Mouse (Mus musculus) liver, embryonic 16.5 days (tissue): ENCODE data around the gene Gm12258. TPM values are rescaled to one million over a fixed set of nuclear protein-coding genes. Genes with fewer than 3 reads are reported as not detected.
"Not testable (repeated sequence)": the region's sequence is repeated elsewhere in the genome, so short reads cannot be mapped to it uniquely, and the experiment has no call there.

Experiments used
- ATAC-seq: fragments of 200-750 bp; cut with Nextera tagmentation; 2 replicates; pipeline ENCODE4 v1.8.0; 2017; ENCODE audit warnings: low read depth, mild to moderate bottlenecking, moderate number of reproducible peaks, moderate library complexity
- H3K27ac ChIP-seq: fragments of 300-500 bp; sonication (generic); 2 replicates; pipeline ENCODE4 v1.5.1; 2014; ENCODE audit warnings: mild to moderate bottlenecking, low read length
- H3K27me3 ChIP-seq: fragments of 300-500 bp; sonication (generic); 2 replicates; pipeline ENCODE4 v1.6.1; 2014; ENCODE audit warnings: low read depth, low read length, mixed read lengths; ENCODE audit not compliant: control insufficient read depth, insufficient read depth
- H3K36me3 ChIP-seq: fragments of 300-500 bp; sonication (generic); 2 replicates; pipeline ENCODE4 v1.6.1; 2014; ENCODE audit warnings: mild to moderate bottlenecking; ENCODE audit not compliant: control insufficient read depth, insufficient read depth
- H3K4me1 ChIP-seq: fragments of 300-500 bp; sonication (generic); 2 replicates; pipeline ENCODE4 v1.6.1; 2014; ENCODE audit warnings: low read depth, low read length, mixed read lengths; ENCODE audit not compliant: control insufficient read depth
- H3K4me2 ChIP-seq: fragments of 300-500 bp; sonication (generic); 2 replicates; pipeline ENCODE4 v1.6.1; 2014; ENCODE audit warnings: low read depth, low read length, mixed read lengths
- H3K4me3 ChIP-seq: fragments of 300-500 bp; sonication (generic); 2 replicates; pipeline ENCODE4 v1.5.1; 2014; ENCODE audit warnings: low read depth, mild to moderate bottlenecking, low read length
- H3K9ac ChIP-seq: fragments of 300-500 bp; sonication (generic); 2 replicates; pipeline ENCODE4 v1.6.1; 2014; ENCODE audit warnings: low read depth, low read length
- H3K9me3 ChIP-seq: fragments of 300-500 bp; sonication (generic); replicated peaks from 2 replicates; pipeline ENCODE4 v1.6.1; 2016; ENCODE audit warnings: low read length; ENCODE audit not compliant: control insufficient read depth
- WGBS: fragments of 180-500 bp; shearing (Covaris S2); extraction: QIAGEN DNeasy Blood & Tissue Kit; methylation state at CpG from one replicate; pipeline ENCODE4 v1.1.7; 2014; ENCODE audit not compliant: insufficient replicate concordance; 5-methylcytosine and 5-hydroxymethylcytosine counted together
- polyA plus RNA-seq: library from polyadenylated mRNA; unstranded; fragments of >200 nt; fragmentation: Nextera tagmentation; extraction: Ambion mirVana; gene quantifications from 2 replicates; pipeline ENCODE4 v1.2.1, GENCODE M21; 2015

Gm12258 gene
- polyA plus RNA-seq, 1 experiment from 2014 or later = 2.3 TPM

GRCm38 (mm10) chr11:58829764-58830163 is 17.2 kb upstream of the Gm12258 start:
- Histone ChIP-seq H3K27ac (no peak overlapping the region), H3K9me3 (no peaks in the 10 kb centered on the region), H3K4me1 (no peaks in the 10 kb centered on the region), H3K4me2 (no peak overlapping the region), H3K27me3 (no peaks in the 10 kb centered on the region), H3K4me3 (no peak overlapping the region), H3K36me3 (no peaks in the 10 kb centered on the region), H3K9ac (no peak overlapping the region)
- WGBS = 38% methylated on average over 3 of the region's 3 CpGs
- no peak for ATAC-seq

GRCm38 (mm10) chr11:58832541-58832940 is 14.4 kb upstream of the Gm12258 start:
- not testable (repeated sequence) for H3K27ac ChIP-seq, H3K9ac ChIP-seq, H3K9me3 ChIP-seq, H3K4me2 ChIP-seq, H3K4me1 ChIP-seq, H3K36me3 ChIP-seq, ATAC-seq, H3K27me3 ChIP-seq, H3K4me3 ChIP-seq
- 55% methylated on average over 3 of the region's 3 CpGs for WGBS

GRCm38 (mm10) chr11:58838951-58839350 is 8.0 kb upstream of the Gm12258 start, which contains the start of gene Olfr311:
TSS of gene Olfr311 (plus strand) at chr11:58839251.
- H3K9me3 ChIP-seq, H3K4me3 ChIP-seq, H3K27ac ChIP-seq, ATAC-seq, H3K4me2 ChIP-seq, H3K4me1 ChIP-seq, H3K27me3 ChIP-seq, H3K36me3 ChIP-seq, H3K9ac ChIP-seq: not testable (repeated sequence)

GRCm38 (mm10) chr11:58847636-58848035 is 678 bp downstream of the Gm12258 start:
- H3K27me3 ChIP-seq = no peaks in the 10 kb centered on the region
- WGBS = 15% methylated on average over 9 of the region's 9 CpGs
- H3K27ac ChIP-seq = no peak overlapping the region
- peak overlapping the region; percentile 60 for H3K4me2 ChIP-seq
- ATAC-seq = no peak
- peaks cover 6% of the 10 kb centered on the region; the same call in 1 of the 2 replicates for H3K4me1 ChIP-seq
- H3K4me3 ChIP-seq = peak overlapping the region; percentile 77
- peak overlapping the region; percentile 84 for H3K9ac ChIP-seq
- H3K9me3 ChIP-seq = no peaks in the 10 kb centered on the region
- H3K36me3 ChIP-seq = 0 out of 2 replicates have a peak, but pooled peaks cover 5% of the 10 kb centered on the region

GRCm38 (mm10) chr11:58849731-58850130 is 2.8 kb downstream of the Gm12258 start:
- no peak overlapping the region for H3K9ac ChIP-seq
- no peak for ATAC-seq
- no peak overlapping the region for H3K4me3 ChIP-seq
- H3K4me2 ChIP-seq = no peak overlapping the region
- H3K4me1 ChIP-seq = peaks cover 6% of the 10 kb centered on the region; the same call in 1 of the 2 replicates
- 70% methylated on average over 2 of the region's 2 CpGs for WGBS
- no peaks in the 10 kb centered on the region for H3K9me3 ChIP-seq
- H3K27me3 ChIP-seq = no peaks in the 10 kb centered on the region
- H3K27ac ChIP-seq = no peak overlapping the region
- 0 out of 2 replicates have a peak, but pooled peaks cover 5% of the 10 kb centered on the region for H3K36me3 ChIP-seq

GRCm38 (mm10) chr11:58860744-58861143 is 13.8 kb downstream of the Gm12258 start:
- Histone ChIP-seq H3K27ac (no peak overlapping the region), H3K36me3 (peaks cover 40% of the 10 kb centered on the region), H3K9ac (no peak overlapping the region), H3K4me3 (no peak overlapping the region), H3K4me1 (no peaks in the 10 kb centered on the region), H3K4me2 (no peak overlapping the region), H3K9me3 (peaks cover 8% of the 10 kb centered on the region; the same call in 1 of the 2 replicates), H3K27me3 (no peaks in the 10 kb centered on the region)
- no peak for ATAC-seq
- WGBS = 83% methylated on average over 8 of the region's 8 CpGs

GRCm38 (mm10) chr11:58867039-58867953 is 20.3 kb downstream of the Gm12258 start, which contains the start of gene 2810021J22Rik:
TSS of gene 2810021J22Rik (plus strand) at chr11:58867216.
- H3K36me3 ChIP-seq = no peaks in the 10 kb centered on the region
- H3K9ac ChIP-seq = peak within 1 kb of the TSS; percentile 79
- peak within 1 kb of the TSS; percentile 65 for H3K4me2 ChIP-seq
- peak; percentile 93 for ATAC-seq
- no peaks in the 10 kb centered on the region for H3K9me3 ChIP-seq
- 2% methylated on average over 37 of the region's 37 CpGs for WGBS
- H3K4me3 ChIP-seq = peak within 1 kb of the TSS; percentile 81
- no peaks in the 10 kb centered on the region for H3K27me3 ChIP-seq
- H3K4me1 ChIP-seq = peaks cover 6% of the 10 kb centered on the region
- H3K27ac ChIP-seq = peak within 1 kb of the TSS; percentile 81

GRCm38 (mm10) chr11:58867954-58868330 is 21.0 kb downstream of the Gm12258 start:
- H3K4me1 ChIP-seq = peaks cover 6% of the 10 kb centered on the region
- no peaks in the 10 kb centered on the region for H3K27me3 ChIP-seq
- peak overlapping the region; percentile 79 for H3K9ac ChIP-seq
- peak overlapping the region; percentile 65 for H3K4me2 ChIP-seq
- H3K9me3 ChIP-seq = no peaks in the 10 kb centered on the region
- no peak overlapping the region for H3K27ac ChIP-seq
- WGBS = 64% methylated on average over 6 of the region's 6 CpGs
- no peaks in the 10 kb centered on the region for H3K36me3 ChIP-seq
- no peak for ATAC-seq
- H3K4me3 ChIP-seq = peak overlapping the region; percentile 81

GRCm38 (mm10) chr11:58870961-58871360 is 24.0 kb downstream of the Gm12258 start:
- ATAC-seq = no peak

More at GRCm38 (mm10) chr11:58870961-58871360, 24.0 kb downstream of the Gm12258 start:
- WGBS = 67% methylated on average over 4 of the region's 4 CpGs
- H3K36me3 ChIP-seq = no peaks in the 10 kb centered on the region
- H3K27ac ChIP-seq = no peak overlapping the region
- no peak overlapping the region for H3K4me3 ChIP-seq
- H3K4me2 ChIP-seq = no peak overlapping the region
- peaks cover 6% of the 10 kb centered on the region for H3K4me1 ChIP-seq
- no peaks in the 10 kb centered on the region for H3K27me3 ChIP-seq
- H3K9ac ChIP-seq = no peak overlapping the region
- no peaks in the 10 kb centered on the region for H3K9me3 ChIP-seq
